Mouse (Mus musculus): Measurements from ENCODE around the gene Steap2. TPM values are rescaled to one million over a fixed set of nuclear protein-coding genes. Genes with fewer than 3 reads are reported as not detected.
A peak's percentile ranks its signal among the peaks of the same experiment; 100 is the strongest.
"Not testable (repeated sequence)": the region's sequence is repeated elsewhere in the genome, so short reads cannot be mapped to it uniquely, and the experiment has no call there.

Steap2 gene
- total RNA-seq, 2 experiments from 2014 or later, result 0.36 to 0.61 TPM

DNA sequence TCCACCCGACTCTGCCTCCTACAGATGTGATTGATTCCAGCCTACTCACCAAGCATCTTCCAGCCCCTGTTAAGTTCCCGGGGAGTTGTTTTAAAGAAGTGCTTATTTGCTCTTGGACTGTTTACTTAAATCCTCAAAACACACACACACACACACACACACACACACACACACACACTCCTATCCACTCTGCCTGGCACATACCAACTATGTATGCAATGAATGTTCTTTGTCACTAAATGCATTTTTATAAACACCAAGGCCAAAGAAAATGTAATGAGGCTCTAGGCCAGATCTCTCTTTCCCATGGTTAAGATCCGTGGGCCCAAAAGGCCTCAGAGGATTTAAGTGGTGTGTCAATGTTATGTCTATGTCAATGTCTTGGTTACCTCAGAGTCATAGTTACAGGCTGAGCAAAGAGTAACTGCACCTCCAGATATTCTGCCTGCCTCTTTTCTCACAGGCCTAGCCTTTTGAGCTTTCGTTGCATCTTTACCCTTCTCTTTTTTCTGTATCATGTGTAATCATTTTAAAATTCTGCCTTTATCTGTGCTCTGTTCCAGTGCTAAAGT is 2.1 kb downstream of the Steap2 start:
- Histone ChIP-seq H3K27ac (no peak overlapping the region), H3K4me3 (no peak overlapping the region)
- TF ChIP-seq CTCF (IDR thresholded peaks at IDR 0.05), result no peak
- no peak for DNase-seq
- intact Hi-C loops (cut with DNase I), result no loop called here

DNA sequence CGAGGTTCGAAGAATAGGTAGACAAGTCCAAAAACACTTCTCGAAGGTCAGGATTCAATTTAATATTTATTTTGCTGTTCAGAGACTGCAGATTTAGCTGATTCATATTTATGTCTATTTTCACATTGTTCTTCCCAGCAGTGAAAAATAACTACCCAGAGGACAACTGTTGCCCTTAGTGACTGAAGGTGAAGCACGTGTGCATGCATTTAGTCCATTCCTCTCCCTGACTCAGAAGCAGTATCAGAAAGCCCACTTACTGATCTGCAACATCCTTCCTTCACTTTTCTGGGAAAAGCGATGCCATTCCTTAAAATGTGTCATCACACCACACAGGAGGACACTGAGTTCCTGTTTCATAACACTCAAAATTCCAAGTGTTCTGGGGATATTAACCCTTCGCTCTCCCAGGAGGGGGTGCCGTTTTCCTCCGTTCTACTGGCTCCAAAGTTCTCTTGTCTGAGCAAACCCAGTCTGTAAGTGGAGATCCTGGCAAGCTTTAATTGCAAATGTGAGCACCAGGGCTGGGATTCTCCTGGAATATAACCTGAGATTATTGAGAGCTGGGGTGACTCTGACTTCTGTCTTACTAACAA is 5.3 kb downstream of the Steap2 start:
- intact Hi-C loops (cut with DNase I), result no loop called here
- no peak for TF ChIP-seq CTCF (IDR thresholded peaks at IDR 0.05)
- Histone ChIP-seq H3K4me3 (no peak overlapping the region), H3K27ac (no peak overlapping the region)
- DNase-seq, result no peak

DNA sequence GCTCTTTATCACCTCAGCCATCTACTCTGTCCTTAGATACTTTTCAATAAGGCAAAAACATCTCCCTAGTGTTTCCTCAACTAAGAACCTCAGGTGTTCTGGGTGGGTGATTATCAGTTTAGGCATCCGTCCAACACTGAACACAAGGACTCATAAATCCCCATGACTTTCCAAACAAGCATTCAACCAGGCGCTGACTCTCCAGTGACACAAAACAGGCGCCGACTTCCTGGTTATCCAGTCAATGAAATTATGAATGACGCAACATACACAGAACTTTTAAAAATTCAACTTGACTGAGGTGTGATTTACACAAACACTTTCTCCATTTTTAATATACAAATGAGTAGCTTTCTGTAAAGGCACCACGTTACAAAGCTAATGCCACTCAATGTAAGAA is 6.2 kb downstream of the Steap2 start:
- H3K27ac ChIP-seq, result no peak overlapping the region
- no peak for DNase-seq
- TF ChIP-seq CTCF (IDR thresholded peaks at IDR 0.05), result no peak
- H3K4me3 ChIP-seq, result no peak overlapping the region
- intact Hi-C loops (cut with DNase I), result no loop called here

DNA sequence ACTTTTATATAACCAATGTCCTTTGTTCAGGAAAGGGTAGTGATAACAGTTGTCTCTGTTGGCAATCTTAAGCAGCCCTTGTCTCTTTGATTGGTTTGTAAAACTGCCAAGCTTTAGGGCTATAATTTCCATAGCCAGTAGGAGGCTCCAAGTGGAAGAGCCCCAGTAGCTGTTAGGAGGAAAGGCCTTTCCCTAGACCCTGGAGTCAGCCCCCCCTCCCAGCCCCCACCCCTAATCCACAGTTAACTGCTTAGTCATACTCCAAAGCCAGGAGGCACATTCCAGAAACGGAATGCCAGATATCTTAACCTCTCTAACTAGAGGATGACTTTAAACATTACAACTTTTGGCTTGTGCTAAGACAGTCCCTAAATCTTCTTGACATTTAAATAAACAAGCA is 7.4 kb downstream of the Steap2 start:
- intact Hi-C loops (cut with DNase I), result no loop called here
- no peak for DNase-seq
- no peak for TF ChIP-seq CTCF (IDR thresholded peaks at IDR 0.05)
- Histone ChIP-seq H3K27ac (no peak overlapping the region), H3K4me3 (no peak overlapping the region)

DNA sequence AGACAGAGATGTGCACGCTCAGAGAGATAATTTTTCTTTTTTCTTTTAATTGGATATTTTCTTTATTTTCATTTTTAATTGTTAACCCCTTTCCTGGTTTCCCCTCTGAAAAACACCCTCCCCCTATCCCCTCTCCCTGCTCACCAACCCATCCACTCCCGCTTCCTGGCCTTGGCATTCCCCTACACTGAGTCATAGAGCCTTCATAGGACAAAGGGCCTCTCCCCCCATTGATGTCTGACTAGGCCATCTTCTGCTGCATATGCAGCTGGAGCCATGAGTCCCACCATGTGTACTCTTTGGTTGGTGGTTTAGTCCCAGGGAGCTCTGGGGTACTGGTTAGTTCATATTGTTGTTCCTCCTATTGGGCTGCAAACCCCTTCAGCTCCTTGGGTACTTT is 9.4 kb downstream of the Steap2 start:
- H3K27ac ChIP-seq, result not testable (repeated sequence)

DNA sequence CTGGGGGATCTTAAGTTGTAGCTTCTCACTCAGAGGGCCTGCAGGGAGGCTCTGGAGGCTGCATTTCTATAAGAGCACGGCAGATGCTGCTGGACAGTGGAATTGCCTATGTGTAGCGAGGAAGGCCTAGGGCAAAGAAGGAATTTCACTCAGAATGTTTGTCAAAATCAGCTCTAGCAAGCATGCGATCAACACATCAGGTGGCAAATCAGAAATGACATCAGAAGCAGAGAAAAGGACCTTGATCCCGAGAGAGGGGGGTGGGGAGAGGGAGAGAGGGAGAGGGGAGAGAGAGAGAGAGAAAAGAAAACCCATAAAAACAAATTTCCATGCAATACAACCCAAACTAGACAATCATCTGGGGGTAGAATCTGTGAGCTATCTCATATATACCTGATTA is 11.1 kb downstream of the Steap2 start:
- DNase-seq, result no peak
- intact Hi-C loops (cut with DNase I), result no loop called here
- TF ChIP-seq CTCF (IDR thresholded peaks at IDR 0.05), result no peak

More for the DNA sequence above, 9.4 kb downstream of the Steap2 start:
- H3K4me3 ChIP-seq; DNase-seq; intact Hi-C loops (cut with DNase I): not testable (repeated sequence)

DNA sequence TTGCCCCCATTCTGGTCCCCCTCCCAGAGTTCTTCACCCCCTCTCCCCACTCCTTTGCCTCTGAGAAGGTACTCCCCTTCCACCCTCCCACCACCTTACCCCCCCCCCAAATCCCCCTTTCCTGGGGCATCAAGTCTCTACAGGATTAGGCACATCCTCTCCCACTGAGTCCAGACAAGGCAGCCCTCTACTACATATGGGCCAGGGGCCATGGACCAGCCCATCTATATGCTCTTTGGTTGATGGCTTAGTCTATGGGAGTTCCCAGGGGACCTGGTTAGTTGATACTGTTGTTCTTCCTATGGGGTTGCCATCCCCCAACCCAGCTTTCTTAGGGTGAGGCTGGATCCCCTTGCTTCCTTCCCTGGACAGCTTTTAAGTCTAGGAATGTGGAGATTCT is 14.9 kb downstream of the Steap2 start:
- intact Hi-C loops (cut with DNase I), result no loop called here
- no peak for DNase-seq
- Histone ChIP-seq H3K27ac (no peak overlapping the region), H3K4me3 (no peak overlapping the region)
- no peak for TF ChIP-seq CTCF (IDR thresholded peaks at IDR 0.05)

More for the DNA sequence above, 11.1 kb downstream of the Steap2 start:
- Histone ChIP-seq H3K27ac (no peak overlapping the region), H3K4me3 (no peak overlapping the region)

DNA sequence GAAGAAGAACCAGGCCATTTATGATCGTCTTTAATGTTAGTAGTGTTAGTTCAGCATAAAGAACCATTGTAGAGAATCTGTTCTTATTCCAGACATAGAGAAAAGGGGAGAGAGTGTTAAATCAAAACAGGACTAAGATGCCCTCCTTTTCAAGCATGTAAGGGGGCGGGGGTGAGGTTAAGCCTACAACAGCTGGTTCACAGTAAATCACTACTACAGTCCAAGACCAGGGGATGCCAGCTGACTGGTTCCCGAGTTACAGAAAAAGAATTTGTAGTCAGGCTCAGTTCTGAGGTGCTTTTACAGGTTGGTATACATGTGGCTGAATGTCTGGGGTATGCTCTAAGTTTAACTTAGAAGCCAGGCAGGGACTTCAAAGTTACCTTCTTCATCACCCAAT is 18.3 kb downstream of the Steap2 start:
- Histone ChIP-seq H3K27ac (no peak overlapping the region), H3K4me3 (no peak overlapping the region)
- TF ChIP-seq CTCF (IDR thresholded peaks at IDR 0.05), result no peak
- intact Hi-C loops (cut with DNase I), result no loop called here
- DNase-seq, result no peak

DNA sequence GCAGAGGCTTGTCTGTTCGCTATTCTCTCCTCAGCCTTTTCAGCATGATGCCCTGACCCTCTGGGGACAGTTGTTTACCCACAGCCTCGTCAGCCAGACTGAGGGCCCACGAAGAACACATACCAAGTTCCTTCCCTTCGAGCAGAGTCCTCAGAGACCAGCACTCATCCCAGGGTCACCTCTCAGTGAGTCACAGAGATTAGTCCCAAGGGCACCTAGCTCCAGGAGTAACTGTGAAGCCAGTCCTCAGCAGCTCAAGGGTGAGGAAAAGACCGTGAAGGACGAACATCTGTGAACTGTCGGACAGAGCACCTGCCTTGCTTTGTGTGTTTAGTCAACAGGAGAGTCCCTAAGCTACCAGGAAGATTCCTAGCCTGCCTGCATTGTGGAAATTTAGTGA is 25.5 kb downstream of the Steap2 start:
- no peak for TF ChIP-seq CTCF (IDR thresholded peaks at IDR 0.05)
- Histone ChIP-seq H3K4me3 (no peak overlapping the region), H3K27ac (no peak overlapping the region)
- intact Hi-C loops (cut with DNase I), result no loop called here
- no peak for DNase-seq

DNA sequence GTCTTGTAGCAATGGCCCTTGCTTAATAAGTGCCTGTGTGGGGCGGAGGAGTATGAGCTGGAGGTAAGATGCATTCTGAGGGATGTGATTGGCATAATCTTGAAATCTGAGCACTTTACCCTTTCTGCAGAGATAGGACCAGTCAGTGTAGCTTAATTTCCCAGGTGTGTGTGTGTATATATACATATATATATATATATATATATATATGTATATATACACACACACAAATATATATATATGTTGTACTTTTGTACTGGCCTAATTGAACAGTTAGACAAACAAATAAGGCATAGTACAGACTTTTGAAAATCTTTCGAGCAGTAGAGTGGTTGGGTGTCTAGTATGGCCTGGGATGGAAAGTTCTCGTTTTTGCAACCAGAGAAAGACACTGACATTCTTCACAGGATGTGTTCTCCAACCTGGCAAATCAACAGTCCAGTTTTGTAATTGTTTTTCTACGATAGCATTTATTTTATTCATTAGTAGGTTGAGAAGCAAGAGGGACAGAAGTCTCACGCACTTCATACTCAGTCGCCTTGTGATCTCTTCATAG is 29.9 kb downstream of the Steap2 start:
- DNase-seq, result no peak
- Histone ChIP-seq H3K4me3 (peak overlapping the region; percentile 83), H3K27ac (no peak overlapping the region)
- TF ChIP-seq CTCF (IDR thresholded peaks at IDR 0.05), result no peak
- intact Hi-C loops (cut with DNase I), result no loop called here

DNA sequence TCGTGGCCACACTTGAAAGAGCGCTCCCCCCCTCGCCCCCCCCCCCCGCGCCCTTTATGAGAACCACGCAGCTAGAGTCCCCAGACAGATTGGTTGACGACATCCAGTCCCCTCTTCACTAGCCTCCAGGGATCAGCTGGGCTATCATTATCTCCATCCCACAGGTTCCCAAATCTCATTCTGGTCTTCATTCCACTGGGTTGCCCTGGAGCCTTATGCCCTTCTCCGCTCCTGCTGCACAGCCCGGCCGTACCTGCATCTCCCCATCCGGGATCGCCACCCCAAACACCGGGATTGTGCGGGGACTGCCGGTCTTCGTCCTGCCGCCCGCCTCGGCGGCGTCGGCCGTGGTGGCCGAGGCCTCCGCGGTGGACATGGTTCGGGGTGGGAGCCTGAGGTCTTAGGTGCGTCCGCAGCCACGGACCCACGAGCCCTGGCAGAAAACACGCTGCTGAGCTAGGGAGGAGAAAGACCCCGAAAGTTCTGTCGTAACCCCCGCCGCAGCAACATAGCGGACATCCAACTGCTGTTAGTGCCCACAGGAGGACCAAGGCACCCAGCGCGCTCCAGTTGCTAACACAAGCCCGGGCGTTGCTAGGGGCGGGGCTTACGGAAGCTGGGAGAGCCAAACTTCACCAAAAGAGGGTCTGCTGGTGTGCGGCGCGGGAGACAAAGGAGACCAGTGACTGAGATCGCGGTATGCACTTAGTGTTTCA is 30.6 kb downstream of the Steap2 start, which contains the start of gene Cfap69:
Cfap69 (minus strand) TSS at position 585 of the 716 bp plus-strand sequence.
- Histone ChIP-seq H3K4me3 (peak within 1 kb of the TSS; percentile 83), H3K27ac (no peak within 1 kb of the TSS)
- intact Hi-C loops (cut with DNase I), result no loop called here
- DNase-seq, result peak; percentile 71
- no peak for TF ChIP-seq CTCF (IDR thresholded peaks at IDR 0.05)

DNA sequence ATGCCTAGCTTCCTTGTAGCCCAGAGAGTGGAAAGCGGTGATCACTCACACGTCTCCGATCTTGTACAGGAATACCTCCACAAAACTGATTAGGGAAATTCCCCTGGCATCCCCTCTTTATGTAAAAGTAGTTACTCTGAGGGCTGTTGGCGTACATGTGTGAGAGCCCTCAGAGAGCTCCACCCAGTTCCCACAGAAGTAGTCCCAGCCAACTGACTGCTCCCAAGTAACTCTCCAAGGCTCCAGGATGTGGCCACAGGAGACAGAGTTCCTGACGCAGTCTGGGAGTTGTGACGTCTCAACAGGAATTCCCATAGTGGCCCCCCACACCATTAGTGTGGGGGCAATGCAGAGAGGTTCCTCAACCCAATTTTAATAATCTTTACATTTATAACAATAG is 31.3 kb downstream of the Steap2 start:
- no peak for DNase-seq
- peak overlapping the region; percentile 83 for H3K4me3 ChIP-seq
- no peak overlapping the region for H3K27ac ChIP-seq
- intact Hi-C loops (cut with DNase I), result no loop called here
- TF ChIP-seq CTCF (IDR thresholded peaks at IDR 0.05), result no peak

DNA sequence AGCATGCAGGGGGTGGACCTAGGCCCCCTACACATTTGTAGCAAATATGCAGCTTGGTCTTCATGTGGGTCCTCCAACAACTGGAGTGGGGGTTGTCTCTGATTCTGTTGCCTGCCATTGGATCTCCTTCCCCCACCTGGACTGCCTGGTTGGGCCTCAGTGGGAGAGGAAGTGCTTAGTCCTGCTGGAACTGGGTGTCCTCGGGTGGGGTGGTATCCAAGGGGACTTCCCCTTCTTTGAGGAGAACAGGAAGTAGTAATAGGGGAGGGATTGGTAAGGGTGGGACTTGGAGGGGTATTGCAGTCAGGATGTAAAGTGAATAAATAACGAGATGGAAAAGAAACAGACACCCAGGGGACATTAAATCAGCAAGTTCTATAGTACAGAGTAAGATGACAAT is 35.7 kb downstream of the Steap2 start:
- H3K4me3 ChIP-seq, result no peak overlapping the region
- intact Hi-C loops (cut with DNase I), result no loop called here

More for the DNA sequence above, 35.7 kb downstream of the Steap2 start:
- H3K27ac ChIP-seq, result no peak overlapping the region
- no peak for DNase-seq
- no peak for TF ChIP-seq CTCF (IDR thresholded peaks at IDR 0.05)

Data from gastrocnemius, adult 2 months (tissue).